Mouse (Mus musculus): ENCODE data around the gene Gm49320.
A peak's percentile ranks its signal among the peaks of the same experiment; 100 is the strongest.

Gene Gm49320

GRCm38 (mm10) chr8:4238434-4239192 is at the start of gene Gm49320, which contains the start of gene Map2k7:
TSS of gene Gm49320 (plus strand) at chr8:4238865.
TSS of gene Map2k7 (plus strand) at chr8:4238740.
- peaks cover 26% of the 10 kb centered on the region for H3K27me3 ChIP-seq (ENCODE audit: insufficient read depth, low read length)
- TF ChIP-seq CTCF (conservative IDR thresholded peaks at IDR 0.05; ENCODE audit: low read length) = no peak
- TF ChIP-seq NANOG (IDR thresholded peaks at IDR 0.05; ENCODE audit: borderline replicate concordance, low read length) = no peak
- no peak for TF ChIP-seq POU5F1 (IDR thresholded peaks at IDR 0.05; ENCODE audit: borderline replicate concordance, low read length)

GRCm38 (mm10) chr8:4189031-4189722 is 49.5 kb upstream of the Gm49320 start:
- Histone ChIP-seq H3K4me1 (replicated peaks; ENCODE audit: low read depth, low read length) (peaks cover 25% of the 10 kb centered on the region), H3K27me3 (ENCODE audit: insufficient read depth, low read length) (peaks cover 68% of the 10 kb centered on the region), H3K9me3 (ENCODE audit: low read length) (no peaks in the 10 kb centered on the region), H3K36me3 (ENCODE audit: insufficient read depth, low read length) (0 out of 2 replicates have a peak, but pooled peaks cover 5% of the 10 kb centered on the region), H3K4me3 (replicated peaks; ENCODE audit: low read length) (no peak overlapping the region)
- no peak for TF ChIP-seq NANOG (IDR thresholded peaks at IDR 0.05; ENCODE audit: borderline replicate concordance, low read length)
- TF ChIP-seq CTCF (conservative IDR thresholded peaks at IDR 0.05; ENCODE audit: low read length) = no peak
- no peak for TF ChIP-seq POU5F1 (IDR thresholded peaks at IDR 0.05; ENCODE audit: borderline replicate concordance, low read length)

More at GRCm38 (mm10) chr8:4238434-4239192, at the start of gene Gm49320, which contains the start of gene Map2k7:
- Histone ChIP-seq H3K4me1 (replicated peaks; ENCODE audit: low read depth, low read length) (peaks cover 47% of the 10 kb centered on the region), H3K9me3 (ENCODE audit: low read length) (no peaks in the 10 kb centered on the region), H3K36me3 (ENCODE audit: insufficient read depth, low read length) (peaks cover 42% of the 10 kb centered on the region), H3K4me3 (replicated peaks; ENCODE audit: low read length) (peak within 1 kb of the TSS; percentile 88)

GRCm38 (mm10) chr8:4192305-4192704 is 46.4 kb upstream of the Gm49320 start:
- H3K27me3 ChIP-seq (ENCODE audit: insufficient read depth, low read length) = peaks cover 79% of the 10 kb centered on the region
- TF ChIP-seq POU5F1 (IDR thresholded peaks at IDR 0.05; ENCODE audit: borderline replicate concordance, low read length) (no peak), CTCF (conservative IDR thresholded peaks at IDR 0.05; ENCODE audit: low read length) (no peak), NANOG (IDR thresholded peaks at IDR 0.05; ENCODE audit: borderline replicate concordance, low read length) (no peak)
- no peak overlapping the region for H3K4me3 ChIP-seq (replicated peaks; ENCODE audit: low read length)
- H3K4me1 ChIP-seq (replicated peaks; ENCODE audit: low read depth, low read length) = peaks cover 21% of the 10 kb centered on the region
- no peaks in the 10 kb centered on the region for H3K9me3 ChIP-seq (ENCODE audit: low read length)
- H3K36me3 ChIP-seq (ENCODE audit: insufficient read depth, low read length) = 0 out of 2 replicates have a peak, but pooled peaks cover 4% of the 10 kb centered on the region

- H3K4me3 ChIP-seq (replicated peaks; ENCODE audit: low read length) = peak overlapping the region; percentile 56
- H3K4me1 ChIP-seq (replicated peaks; ENCODE audit: low read depth, low read length) = peaks cover 21% of the 10 kb centered on the region
- H3K9me3 ChIP-seq (ENCODE audit: low read length) = no peaks in the 10 kb centered on the region
- no peaks in the 10 kb centered on the region for H3K36me3 ChIP-seq (ENCODE audit: insufficient read depth, low read length)
- TF ChIP-seq POU5F1 (IDR thresholded peaks at IDR 0.05; ENCODE audit: borderline replicate concordance, low read length) = peak; percentile 81
- peak; percentile 80 for TF ChIP-seq CTCF (conservative IDR thresholded peaks at IDR 0.05; ENCODE audit: low read length)
- peak; percentile 87 for TF ChIP-seq NANOG (IDR thresholded peaks at IDR 0.05; ENCODE audit: borderline replicate concordance, low read length)
- peaks cover 74% of the 10 kb centered on the region for H3K27me3 ChIP-seq (ENCODE audit: insufficient read depth, low read length)
Observed at GRCm38 (mm10) chr8:4192807-4193587, 45.7 kb upstream of the Gm49320 start.

GRCm38 (mm10) chr8:4193588-4193894 is 45.1 kb upstream of the Gm49320 start:
- no peaks in the 10 kb centered on the region for H3K9me3 ChIP-seq (ENCODE audit: low read length)
- peak overlapping the region; percentile 56; the same call in 1 of the 2 replicates for H3K4me3 ChIP-seq (replicated peaks; ENCODE audit: low read length)
- no peaks in the 10 kb centered on the region for H3K36me3 ChIP-seq (ENCODE audit: insufficient read depth, low read length)
- H3K4me1 ChIP-seq (replicated peaks; ENCODE audit: low read depth, low read length) = peaks cover 21% of the 10 kb centered on the region
- TF ChIP-seq POU5F1 (IDR thresholded peaks at IDR 0.05; ENCODE audit: borderline replicate concordance, low read length) (no peak), CTCF (conservative IDR thresholded peaks at IDR 0.05; ENCODE audit: low read length) (no peak)
- peaks cover 68% of the 10 kb centered on the region for H3K27me3 ChIP-seq (ENCODE audit: insufficient read depth, low read length)

GRCm38 (mm10) chr8:4201321-4201720 is 37.3 kb upstream of the Gm49320 start:
- peaks cover 17% of the 10 kb centered on the region for H3K4me1 ChIP-seq (replicated peaks; ENCODE audit: low read depth, low read length)
- peaks cover 81% of the 10 kb centered on the region for H3K27me3 ChIP-seq (ENCODE audit: insufficient read depth, low read length)
- no peak for TF ChIP-seq CTCF (conservative IDR thresholded peaks at IDR 0.05; ENCODE audit: low read length)
- TF ChIP-seq POU5F1 (IDR thresholded peaks at IDR 0.05; ENCODE audit: borderline replicate concordance, low read length) = no peak
- TF ChIP-seq NANOG (IDR thresholded peaks at IDR 0.05; ENCODE audit: borderline replicate concordance, low read length) = no peak
- H3K9me3 ChIP-seq (ENCODE audit: low read length) = no peaks in the 10 kb centered on the region
- H3K36me3 ChIP-seq (ENCODE audit: insufficient read depth, low read length) = no peaks in the 10 kb centered on the region
- H3K4me3 ChIP-seq (replicated peaks; ENCODE audit: low read length) = no peak overlapping the region

GRCm38 (mm10) chr8:4205246-4206123 is 33.2 kb upstream of the Gm49320 start:
- peaks cover 15% of the 10 kb centered on the region for H3K9me3 ChIP-seq (ENCODE audit: low read length)
- no peak for TF ChIP-seq NANOG (IDR thresholded peaks at IDR 0.05; ENCODE audit: borderline replicate concordance, low read length)
- TF ChIP-seq POU5F1 (IDR thresholded peaks at IDR 0.05; ENCODE audit: borderline replicate concordance, low read length) = no peak
- peak; percentile 15 for TF ChIP-seq CTCF (conservative IDR thresholded peaks at IDR 0.05; ENCODE audit: low read length)

More at GRCm38 (mm10) chr8:4205246-4206123, 33.2 kb upstream of the Gm49320 start:
- Histone ChIP-seq H3K36me3 (ENCODE audit: insufficient read depth, low read length) (no peaks in the 10 kb centered on the region), H3K4me1 (replicated peaks; ENCODE audit: low read depth, low read length) (peaks cover 35% of the 10 kb centered on the region), H3K4me3 (replicated peaks; ENCODE audit: low read length) (peak overlapping the region; percentile 71), H3K27me3 (ENCODE audit: insufficient read depth, low read length) (peaks cover 100% of the 10 kb centered on the region)

Data from E14TG2a.4 (cell line).